Mouse (Mus musculus): ENCODE results near the gene Cmss1. TPM values are rescaled to one million over a fixed set of nuclear protein-coding genes. Genes with fewer than 3 reads are reported as not detected.
"Not testable (repeated sequence)": the region's sequence is repeated elsewhere in the genome, so short reads cannot be mapped to it uniquely, and the experiment has no call there.

The Cmss1 gene
- polyA plus RNA-seq, 1 experiment from 2014 or later, result 67.3 TPM

- Histone ChIP-seq H3K9me3 (replicated peaks) (no peaks in the 10 kb centered on the region), H3K4me1 (peaks cover 7% of the 10 kb centered on the region), H3K4me3 (no peak overlapping the region), H3K36me3 (no peaks in the 10 kb centered on the region), H3K27ac (replicated peaks) (no peak overlapping the region), H3K27me3 (ENCODE audit: low read depth, poor library complexity, severe bottlenecking) (no peaks in the 10 kb centered on the region)
- WGBS, result 85% methylated on average over 10 of the region's 10 CpGs
- no peak for DNase-seq (ENCODE audit: low spot score)
Measured at GRCm38 (mm10) chr16:57399566-57399965, 207.1 kb downstream of the Cmss1 start.

GRCm38 (mm10) chr16:57398387-57399214, 208.1 kb downstream of the Cmss1 start:
- Histone ChIP-seq H3K27me3 (ENCODE audit: low read depth, poor library complexity, severe bottlenecking) (no peaks in the 10 kb centered on the region), H3K4me1 (peaks cover 7% of the 10 kb centered on the region), H3K9me3 (replicated peaks) (no peaks in the 10 kb centered on the region), H3K4me3 (no peak overlapping the region), H3K36me3 (no peaks in the 10 kb centered on the region), H3K27ac (replicated peaks) (no peak overlapping the region)
- DNase-seq (ENCODE audit: low spot score), result peak; percentile 58
- WGBS, result 66% methylated on average over 18 of the region's 18 CpGs

GRCm38 (mm10) chr16:57397845-57398244, 208.8 kb downstream of the Cmss1 start:
- no peaks in the 10 kb centered on the region for H3K9me3 ChIP-seq (replicated peaks)
- peaks cover 7% of the 10 kb centered on the region for H3K4me1 ChIP-seq
- H3K36me3 ChIP-seq, result no peaks in the 10 kb centered on the region
- H3K27ac ChIP-seq (replicated peaks), result no peak overlapping the region
- DNase-seq (ENCODE audit: low spot score), result no peak
- no peak overlapping the region for H3K4me3 ChIP-seq
- 91% methylated on average over 6 of the region's 6 CpGs for WGBS
- H3K27me3 ChIP-seq (ENCODE audit: low read depth, poor library complexity, severe bottlenecking), result no peaks in the 10 kb centered on the region

- no peaks in the 10 kb centered on the region for H3K36me3 ChIP-seq
- 82% methylated on average over 6 of the region's 6 CpGs for WGBS
- H3K4me3 ChIP-seq, result no peak overlapping the region
- no peaks in the 10 kb centered on the region for H3K9me3 ChIP-seq (replicated peaks)
- no peak overlapping the region for H3K27ac ChIP-seq (replicated peaks)
- no peaks in the 10 kb centered on the region for H3K27me3 ChIP-seq (ENCODE audit: low read depth, poor library complexity, severe bottlenecking)
- no peak for DNase-seq (ENCODE audit: low spot score)
- H3K4me1 ChIP-seq, result peaks cover 3% of the 10 kb centered on the region; the same call in 1 of the 2 replicates
Measured at GRCm38 (mm10) chr16:57396249-57396648, 210.4 kb downstream of the Cmss1 start.

GRCm38 (mm10) chr16:57393161-57393560, 213.5 kb downstream of the Cmss1 start:
- Histone ChIP-seq H3K4me1 (no peaks in the 10 kb centered on the region), H3K27me3 (ENCODE audit: low read depth, poor library complexity, severe bottlenecking) (no peaks in the 10 kb centered on the region), H3K36me3 (no peaks in the 10 kb centered on the region), H3K9me3 (replicated peaks) (no peaks in the 10 kb centered on the region), H3K4me3 (no peak overlapping the region), H3K27ac (replicated peaks) (no peak overlapping the region)
- no peak for DNase-seq (ENCODE audit: low spot score)
- 87% methylated on average over 11 of the region's 11 CpGs for WGBS

- Histone ChIP-seq H3K4me1 (no peaks in the 10 kb centered on the region), H3K27me3 (ENCODE audit: low read depth, poor library complexity, severe bottlenecking) (no peaks in the 10 kb centered on the region), H3K27ac (replicated peaks) (no peak overlapping the region), H3K36me3 (no peaks in the 10 kb centered on the region), H3K9me3 (replicated peaks) (no peaks in the 10 kb centered on the region), H3K4me3 (no peak overlapping the region)
- no peak for DNase-seq (ENCODE audit: low spot score)
- WGBS, result 82% methylated on average over 2 of the region's 2 CpGs
Measured at GRCm38 (mm10) chr16:57392461-57392860, 214.2 kb downstream of the Cmss1 start.

GRCm38 (mm10) chr16:57391171-57391570, 215.5 kb downstream of the Cmss1 start:
- not testable (repeated sequence) for H3K4me3 ChIP-seq; H3K9me3 ChIP-seq (replicated peaks); H3K4me1 ChIP-seq; DNase-seq (ENCODE audit: low spot score); H3K27me3 ChIP-seq (ENCODE audit: low read depth, poor library complexity, severe bottlenecking); H3K27ac ChIP-seq (replicated peaks); H3K36me3 ChIP-seq
- 33% methylated on average over 29 of the region's 39 CpGs for WGBS

GRCm38 (mm10) chr16:57389566-57390251, 217.0 kb downstream of the Cmss1 start:
- Histone ChIP-seq H3K36me3 (no peaks in the 10 kb centered on the region), H3K4me3 (no peak overlapping the region), H3K27me3 (ENCODE audit: low read depth, poor library complexity, severe bottlenecking) (no peaks in the 10 kb centered on the region), H3K4me1 (no peaks in the 10 kb centered on the region), H3K27ac (replicated peaks) (no peak overlapping the region), H3K9me3 (replicated peaks) (no peaks in the 10 kb centered on the region)
- no peak for DNase-seq (ENCODE audit: low spot score)
- 92% methylated on average over 15 of the region's 15 CpGs for WGBS

- Histone ChIP-seq H3K27me3 (ENCODE audit: low read depth, poor library complexity, severe bottlenecking) (no peaks in the 10 kb centered on the region), H3K27ac (replicated peaks) (no peak overlapping the region), H3K36me3 (no peaks in the 10 kb centered on the region), H3K9me3 (replicated peaks) (no peaks in the 10 kb centered on the region), H3K4me1 (no peaks in the 10 kb centered on the region), H3K4me3 (no peak overlapping the region)
- 96% methylated on average over 2 of the region's 2 CpGs for WGBS
- no peak for DNase-seq (ENCODE audit: low spot score)
Measured at GRCm38 (mm10) chr16:57384274-57384673, 222.4 kb downstream of the Cmss1 start.

GRCm38 (mm10) chr16:57383266-57383971, 223.2 kb downstream of the Cmss1 start:
- H3K27ac ChIP-seq (replicated peaks), result no peak overlapping the region
- 83% methylated on average over 8 of the region's 8 CpGs for WGBS
- H3K36me3 ChIP-seq, result no peaks in the 10 kb centered on the region
- H3K4me1 ChIP-seq, result peaks cover 2% of the 10 kb centered on the region
- no peak overlapping the region for H3K4me3 ChIP-seq
- no peak for DNase-seq (ENCODE audit: low spot score)
- H3K9me3 ChIP-seq (replicated peaks), result no peaks in the 10 kb centered on the region
- no peaks in the 10 kb centered on the region for H3K27me3 ChIP-seq (ENCODE audit: low read depth, poor library complexity, severe bottlenecking)

GRCm38 (mm10) chr16:57378631-57379330, 227.9 kb downstream of the Cmss1 start:
- H3K27ac ChIP-seq (replicated peaks), result no peak overlapping the region
- H3K4me3 ChIP-seq, result no peak overlapping the region
- WGBS, result 87% methylated on average over 9 of the region's 9 CpGs
- H3K4me1 ChIP-seq, result peaks cover 9% of the 10 kb centered on the region
- no peaks in the 10 kb centered on the region for H3K27me3 ChIP-seq (ENCODE audit: low read depth, poor library complexity, severe bottlenecking)
- no peak for DNase-seq (ENCODE audit: low spot score)
- H3K9me3 ChIP-seq (replicated peaks), result no peaks in the 10 kb centered on the region
- no peaks in the 10 kb centered on the region for H3K36me3 ChIP-seq

GRCm38 (mm10) chr16:57375248-57375837, 231.3 kb downstream of the Cmss1 start:
- no peaks in the 10 kb centered on the region for H3K36me3 ChIP-seq
- 80% methylated on average over 7 of the region's 7 CpGs for WGBS
- H3K4me1 ChIP-seq, result peaks cover 9% of the 10 kb centered on the region
- H3K27ac ChIP-seq (replicated peaks), result no peak overlapping the region
- no peaks in the 10 kb centered on the region for H3K9me3 ChIP-seq (replicated peaks)
- no peak overlapping the region for H3K4me3 ChIP-seq
- DNase-seq (ENCODE audit: low spot score), result no peak
- no peaks in the 10 kb centered on the region for H3K27me3 ChIP-seq (ENCODE audit: low read depth, poor library complexity, severe bottlenecking)

Data from midbrain, embryonic 10.5 days (tissue).